Comparison of ENCODE assay signal across 8 mouse cellular contexts in genomic region chr11:80299513-80300235, GRCm38 (mm10). TPM values are rescaled to one million over a fixed set of nuclear protein-coding genes. Genes with fewer than 3 reads are reported as not detected.
DNase-seq lines count a peak whose midpoint lies in the region; ATAC-seq and TF ChIP-seq lines count a peak whose summit lies in the region.

No protein-coding gene starts in this region.

- H3K27me3 ChIP-seq in embryonic facial prominence, embryonic 13.5 days: peaks cover 75% of the 10 kb centered on the region
- no peaks in the 10 kb centered on the region for H3K27me3 ChIP-seq in hindbrain, postnatal 0 days (ENCODE audit: insufficient read depth, low read length)
- H3K27me3 ChIP-seq in midbrain, postnatal 0 days (ENCODE audit: insufficient read depth, low read length): no peaks in the 10 kb centered on the region

- H3K9ac ChIP-seq in embryonic facial prominence, embryonic 13.5 days: no peak overlapping the region
- no peak overlapping the region for H3K9ac ChIP-seq in hindbrain, postnatal 0 days (replicated peaks; ENCODE audit: low read length)
- no peak overlapping the region for H3K9ac ChIP-seq in midbrain, postnatal 0 days (replicated peaks; ENCODE audit: low read length, poor library complexity, severe bottlenecking)

- H3K4me3 ChIP-seq in embryonic facial prominence, embryonic 13.5 days: no peak overlapping the region
- H3K4me3 ChIP-seq in hindbrain, postnatal 0 days (ENCODE audit: low read length): no peak overlapping the region
- H3K4me3 ChIP-seq in midbrain, postnatal 0 days (ENCODE audit: low read depth, low read length): peak overlapping the region; percentile 72; the same call in 1 of the 2 replicates

- ATAC-seq in embryonic facial prominence, embryonic 13.5 days (ENCODE audit: insufficient number of reproducible peaks, insufficient read depth, low FRiP score, low TSS enrichment, low read depth): no peak
- no peak for ATAC-seq in hindbrain, postnatal 0 days
- ATAC-seq in midbrain, postnatal 0 days (ENCODE audit: low FRiP score): no peak
- ATAC-seq in granulocyte monocyte progenitor cell, adult 5-6 weeks (replicated peaks; ENCODE audit: poor library complexity, severe bottlenecking): no peak
- ATAC-seq in inflammation-experienced regulatory T-cells, adult 6 months: no peak

- 3% methylated on average over 11 of the region's 12 CpGs for WGBS in embryonic facial prominence, embryonic 13.5 days
- 7% methylated on average over 12 of the region's 12 CpGs for WGBS in hindbrain, postnatal 0 days
- 8% methylated on average over 12 of the region's 12 CpGs for WGBS in midbrain, postnatal 0 days

- H3K4me1 ChIP-seq in embryonic facial prominence, embryonic 13.5 days: peaks cover 44% of the 10 kb centered on the region
- no peaks in the 10 kb centered on the region; the same call in 1 of the 2 replicates for H3K4me1 ChIP-seq in hindbrain, postnatal 0 days (ENCODE audit: insufficient read depth, low read length)
- peaks cover 8% of the 10 kb centered on the region; the same call in 1 of the 2 replicates for H3K4me1 ChIP-seq in midbrain, postnatal 0 days (ENCODE audit: insufficient read depth, low read length)

- peak; percentile 33 for DNase-seq in kidney, postnatal 10 days
- no peak for DNase-seq in kidney, adult 18-20 months
- no peak for DNase-seq in hindbrain, postnatal 0 days (ENCODE audit: low spot score)
- DNase-seq in midbrain, postnatal 0 days (ENCODE audit: low spot score): no peak
- DNase-seq in adrenal gland, adult (ENCODE audit: inconsistent age in 2 of 2, low spot score in 1 of 2): no peak

- TF ChIP-seq CTCF in hindbrain, postnatal 0 days (IDR thresholded peaks at IDR 0.05; ENCODE audit: low read depth): no peak
- TF ChIP-seq CTCF in midbrain, postnatal 0 days (IDR thresholded peaks at IDR 0.05): no peak

- peak overlapping the region; percentile 99 for H3K4me2 ChIP-seq in embryonic facial prominence, embryonic 13.5 days
- peak overlapping the region; percentile 99 for H3K4me2 ChIP-seq in hindbrain, postnatal 0 days (ENCODE audit: low read depth, low read length)
- peak overlapping the region; percentile 100 for H3K4me2 ChIP-seq in midbrain, postnatal 0 days (ENCODE audit: low read depth, low read length, poor library complexity, severe bottlenecking)

- no peaks in the 10 kb centered on the region for H3K36me3 ChIP-seq in embryonic facial prominence, embryonic 13.5 days
- no peaks in the 10 kb centered on the region for H3K36me3 ChIP-seq in hindbrain, postnatal 0 days (ENCODE audit: insufficient read depth, low read length)
- no peaks in the 10 kb centered on the region for H3K36me3 ChIP-seq in midbrain, postnatal 0 days (ENCODE audit: insufficient read depth, low read length)

- H3K27ac ChIP-seq in embryonic facial prominence, embryonic 13.5 days: no peak overlapping the region
- H3K27ac ChIP-seq in hindbrain, postnatal 0 days: no peak overlapping the region
- no peak overlapping the region for H3K27ac ChIP-seq in midbrain, postnatal 0 days (ENCODE audit: low read depth, low read length)

- H3K9me3 ChIP-seq in embryonic facial prominence, embryonic 13.5 days: no peaks in the 10 kb centered on the region
- H3K9me3 ChIP-seq in hindbrain, postnatal 0 days (ENCODE audit: low read length): no peaks in the 10 kb centered on the region
- no peaks in the 10 kb centered on the region for H3K9me3 ChIP-seq in midbrain, postnatal 0 days (ENCODE audit: low read length)

RNA-seq across cellular contexts. Expression of gene Rhbdl3, which starts 1.0 kb away (rescaled TPM):
- polyA plus RNA-seq in embryonic facial prominence, embryonic 13.5 days (2015; fragmentation: Nextera tagmentation; extraction: Ambion mirVana): 6.1 and 6.6 TPM in 2 replicates
- 5.5 and 7.5 TPM in 2 replicates for total RNA-seq in hindbrain, postnatal 0 days (2014; rRNA removed)
- 2.5 and 2.7 TPM in 2 replicates for polyA plus RNA-seq in hindbrain, postnatal 0 days (2015; fragmentation: Nextera tagmentation; extraction: Ambion mirVana)
- total RNA-seq in midbrain, postnatal 0 days (2014; rRNA removed): 1.9 and 5.7 TPM in 2 replicates
- polyA plus RNA-seq in midbrain, postnatal 0 days (2015; fragmentation: Nextera tagmentation; extraction: Ambion mirVana): 1.4 and 1.7 TPM in 2 replicates
- total RNA-seq in granulocyte monocyte progenitor cell, adult 5-6 weeks (2014; fragmentation: Nextera tagmentation): 1.1 and 1.2 TPM in 2 replicates
- 0.21 and 1.5 TPM in 2 replicates for total RNA-seq in granulocyte monocyte progenitor cell, adult 5-6 weeks (2017)
- under 1 TPM; 0.40 to 0.78 (median 0.44) TPM for polyA plus RNA-seq in inflammation-experienced regulatory T-cells, adult 6 months (2017; shearing (Covaris generic))
